Mouse (Mus musculus) olfactory bulb, adult 2 months (tissue): ENCODE measurements around the gene Ydjc. TPM values are rescaled to one million over a fixed set of nuclear protein-coding genes. Genes with fewer than 3 reads are reported as not detected.
A peak's percentile ranks its signal among the peaks of the same experiment; 100 is the strongest.

Experiments used
- H3K27ac ChIP-seq: fragments of 200-500 bp; 2 replicates; pipeline ENCODE4 v1.5.1; 2012; ENCODE audit warnings: low read depth, low read length; ENCODE audit not compliant: insufficient read depth
- H3K4me1 ChIP-seq: fragments of 200-500 bp; 2 replicates; pipeline ENCODE4 v1.6.1; 2012; ENCODE audit warnings: low read length; ENCODE audit not compliant: control insufficient read depth, insufficient read depth
- H3K4me3 ChIP-seq: fragments of 200-500 bp; 2 replicates; pipeline ENCODE4 v1.5.1; 2012; ENCODE audit warnings: mild to moderate bottlenecking, low read depth, low read length, moderate library complexity; ENCODE audit not compliant: insufficient read depth
- CTCF ChIP-seq: fragments of 200-500 bp; IDR thresholded peaks from 2 replicates; pipeline ENCODE4 v1.5.1; 2012; ENCODE audit warnings: low read depth, mild to moderate bottlenecking, low read length, moderate library complexity; ENCODE audit not compliant: insufficient read depth
- POLR2A ChIP-seq: fragments of 200-500 bp; IDR thresholded peaks from 2 replicates; pipeline ENCODE4 v1.6.1; 2012; ENCODE audit warnings: mild to moderate bottlenecking, low read depth, low read length, moderate library complexity; ENCODE audit not compliant: insufficient read depth
- whole genome bisulfite sequencing: fragments of 180-500 bp; shearing (Covaris S2); methylation state at CpG from one replicate; pipeline ENCODE4 v1.1.7; 2018; 5-methylcytosine and 5-hydroxymethylcytosine counted together
- polyA plus RNA-seq: library from polyadenylated mRNA; stranded (reverse); fragments of >200 nt; gene quantifications from 2 replicates; pipeline ENCODE4 v1.2.4, GENCODE M21; 2012; ENCODE audit warnings: low replicate concordance; ENCODE audit not compliant: missing spikeins, insufficient read depth, insufficient read length

Gene Ydjc
- polyA plus RNA-seq: not detected in 2 replicates

GRCm38 (mm10) chr16:17144339-17144738 is at the start of gene Ydjc:
Ydjc (plus strand) TSS chr16:17144621.
- WGBS: 27% methylated on average over 7 of the region's 7 CpGs
- Histone ChIP-seq H3K27ac (no peak within 1 kb of the TSS), H3K4me1 (peaks cover 18% of the 10 kb centered on the region), H3K4me3 (no peak within 1 kb of the TSS)
- TF ChIP-seq POLR2A: no peak
- TF ChIP-seq CTCF: no peak

DNA sequence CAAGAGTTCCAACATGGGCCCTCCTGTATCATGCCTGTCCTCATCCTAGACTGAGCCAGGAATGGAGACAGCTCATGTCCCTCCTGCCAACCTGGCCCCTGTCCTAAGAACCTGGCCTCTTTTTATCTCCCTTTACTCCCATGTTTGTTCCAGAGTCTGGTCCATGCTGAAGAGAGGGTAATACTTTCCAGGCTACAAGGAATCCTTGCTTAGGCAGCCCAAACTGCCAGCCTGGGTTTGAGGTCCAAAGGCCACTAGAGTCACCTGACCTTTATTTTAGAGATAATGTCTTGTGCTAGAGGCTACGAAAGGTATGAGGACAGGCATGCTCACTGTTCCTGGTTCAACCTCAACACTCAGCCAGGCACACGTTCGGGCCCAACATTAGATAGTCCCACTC is 47.5 kb upstream of the Ydjc start:
- TF ChIP-seq POLR2A (no peak), CTCF (no peak)
- Histone ChIP-seq H3K27ac (no peak overlapping the region), H3K4me3 (no peak overlapping the region), H3K4me1 (no peaks in the 10 kb centered on the region)
- 96% methylated on average over 3 of the region's 3 CpGs for WGBS

- TF ChIP-seq CTCF (no peak), POLR2A (no peak)
- Histone ChIP-seq H3K4me1 (peaks cover 4% of the 10 kb centered on the region; the same call in 1 of the 2 replicates), H3K4me3 (no peak overlapping the region), H3K27ac (no peak overlapping the region)
- 26% methylated on average over 7 of the region's 7 CpGs for WGBS
These were observed 41.7 kb upstream of the Ydjc start for GRCm38 (mm10) chr16:17102630-17103220.

GRCm38 (mm10) chr16:17104600-17104999 is 39.8 kb upstream of the Ydjc start:
- Histone ChIP-seq H3K4me3 (no peak overlapping the region), H3K27ac (no peak overlapping the region), H3K4me1 (peaks cover 4% of the 10 kb centered on the region; the same call in 1 of the 2 replicates)
- no peak for TF ChIP-seq CTCF
- TF ChIP-seq POLR2A: no peak
- WGBS: 66% methylated on average over 4 of the region's 4 CpGs

DNA sequence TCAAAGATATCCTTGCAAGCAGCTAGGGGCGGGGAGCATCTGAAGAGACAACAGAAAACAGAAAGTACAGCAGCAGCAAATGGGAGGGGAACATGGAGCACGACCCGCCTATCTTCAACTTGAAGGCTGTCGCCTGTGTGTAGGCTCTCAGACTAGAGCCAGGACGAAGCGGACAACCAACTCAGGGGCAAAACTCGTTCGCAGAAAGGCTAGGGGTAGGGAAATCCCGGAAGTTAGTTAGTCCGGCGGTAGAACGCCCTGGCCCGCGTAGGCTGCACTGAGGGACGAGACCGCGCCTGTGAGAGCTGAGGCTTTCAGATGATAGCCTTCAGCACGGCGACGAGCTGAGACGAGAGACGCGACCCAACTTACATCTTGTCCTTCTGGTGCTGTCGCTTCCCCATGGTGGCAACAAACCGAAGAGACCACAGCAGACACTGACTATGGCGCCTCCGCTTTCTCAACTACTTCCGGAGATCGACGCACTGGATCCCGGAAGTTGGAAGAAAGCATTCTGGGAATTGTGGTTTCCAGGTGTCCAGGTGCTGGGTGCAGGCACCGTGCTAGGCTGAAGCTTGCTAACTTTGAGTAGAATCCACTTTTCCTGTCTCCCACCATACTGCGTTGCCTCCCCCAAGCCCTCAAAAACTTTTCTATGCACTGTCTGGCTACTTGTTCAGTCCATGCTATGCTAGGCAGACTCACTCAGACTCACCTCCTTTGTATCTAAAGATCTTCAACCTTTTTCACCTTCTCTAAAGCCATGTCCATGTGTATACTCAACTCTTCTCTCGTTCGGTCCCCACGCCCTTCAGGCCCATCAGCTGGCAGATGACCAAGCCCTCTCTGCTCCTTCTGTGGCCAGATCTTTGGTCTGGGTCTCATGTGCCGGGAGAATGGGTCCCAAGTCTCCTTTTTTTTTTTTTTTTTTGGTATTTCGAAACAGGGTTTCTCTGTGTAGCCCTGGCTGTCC is 33.4 kb upstream of the Ydjc start, which contains the start of gene Ppil2:
TSS of gene Ppil2 (minus strand) at position 487 of the 973 bp plus-strand sequence.
- TF ChIP-seq POLR2A (peak; percentile 62), CTCF (no peak)
- no peaks in the 10 kb centered on the region; the same call in 1 of the 2 replicates for H3K4me1 ChIP-seq
- 0 out of 2 replicates have a peak within 1 kb of the TSS, but pooled peaks have one; percentile 14 for H3K27ac ChIP-seq
- H3K4me3 ChIP-seq: peak within 1 kb of the TSS; percentile 83
- 8% methylated on average over 38 of the region's 38 CpGs for WGBS

DNA sequence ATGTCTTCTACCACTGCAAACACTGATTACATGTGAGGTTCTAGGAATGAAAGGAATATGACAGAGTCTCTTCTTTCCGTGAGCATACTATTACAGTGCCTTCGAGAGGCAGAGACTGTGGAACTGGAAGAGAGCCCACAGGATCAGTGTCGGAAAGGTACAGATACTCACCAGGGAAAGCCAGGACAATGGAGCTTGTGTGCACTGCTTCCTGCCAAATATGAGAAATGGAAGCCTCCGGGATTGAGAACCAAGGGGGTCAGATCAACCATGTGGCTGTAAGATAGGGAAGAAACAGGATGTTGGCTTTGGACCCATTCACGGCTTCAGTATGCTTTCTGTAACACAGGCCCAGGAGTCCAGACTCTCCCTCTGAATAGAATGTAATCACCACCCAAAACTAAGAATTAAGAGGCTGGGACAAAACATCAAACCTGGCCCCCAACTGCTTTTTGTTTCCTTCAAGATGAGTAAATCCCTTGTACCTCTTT is 27.1 kb upstream of the Ydjc start:
- Histone ChIP-seq H3K4me1 (no peaks in the 10 kb centered on the region), H3K4me3 (no peak overlapping the region), H3K27ac (no peak overlapping the region)
- WGBS: 83% methylated on average over 5 of the region's 5 CpGs
- TF ChIP-seq POLR2A (no peak), CTCF (no peak)

DNA sequence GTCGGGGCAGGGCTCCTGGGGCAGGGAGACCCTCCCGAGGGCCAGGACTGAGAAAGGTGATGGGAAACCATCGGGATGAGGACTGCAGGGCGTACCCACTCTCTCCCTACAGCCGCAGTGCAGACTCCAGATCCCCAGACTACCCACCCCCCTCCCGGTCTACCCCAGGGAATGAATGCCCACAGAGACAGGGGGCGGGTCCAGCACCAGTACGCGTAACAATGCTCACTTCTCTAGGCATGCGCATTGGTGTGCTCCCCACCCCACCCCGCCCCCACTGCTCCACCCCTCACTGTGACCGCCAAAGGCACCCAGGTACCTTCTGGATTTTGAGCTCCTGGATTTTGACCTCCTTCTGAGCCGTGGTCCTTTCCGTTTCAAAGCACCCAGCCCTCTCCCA is 22.9 kb upstream of the Ydjc start:
- Histone ChIP-seq H3K27ac (no peak overlapping the region), H3K4me3 (no peak overlapping the region), H3K4me1 (peaks cover 13% of the 10 kb centered on the region)
- 36% methylated on average over 14 of the region's 14 CpGs for WGBS
- TF ChIP-seq CTCF (no peak), POLR2A (no peak)

- Histone ChIP-seq H3K4me1 (peaks cover 13% of the 10 kb centered on the region), H3K4me3 (peak overlapping the region; percentile 43), H3K27ac (no peak overlapping the region)
- 20% methylated on average over 22 of the region's 22 CpGs for WGBS
- TF ChIP-seq POLR2A (no peak), CTCF (no peak)
These were observed 20.1 kb upstream of the Ydjc start for GRCm38 (mm10) chr16:17124119-17124870.
